Mouse (Mus musculus): ENCODE results near the gene Gm5891.
"Not testable (repeated sequence)": the region's sequence is repeated elsewhere in the genome, so short reads cannot be mapped to it uniquely, and the experiment has no call there.

The Gm5891 gene

GRCm38 (mm10) chr7:21921191-21921590, at the start of gene Gm5891:
TSS of gene Gm5891 (minus strand) at chr7:21921291.
- DNase-seq (ENCODE audit: extremely low read depth, low read depth, low spot score): not testable (repeated sequence)

Data from fat pad, adult 2 months (tissue).